Mouse (Mus musculus) skeletal muscle tissue, adult 2 months (tissue): ENCODE results near the gene Mtrex.

ENCODE experiments used
- DNase-seq: peaks from one replicate; pipeline ENCODE4 v3.0.0-alpha.2; 2012; ENCODE audit warnings: low read depth, low spot score

Gene Mtrex

GRCm38 (mm10) chr13:112870039-112870690, 57.0 kb downstream of the Mtrex start:
- DNase-seq, result no peak

- DNase-seq, result no peak
These were observed 59.8 kb downstream of the Mtrex start for GRCm38 (mm10) chr13:112867381-112867780.

GRCm38 (mm10) chr13:112866782-112867181, 60.4 kb downstream of the Mtrex start:
- no peak for DNase-seq

GRCm38 (mm10) chr13:112862978-112863677, 64.1 kb downstream of the Mtrex start:
- no peak for DNase-seq

- DNase-seq, result no peak
These were observed 64.9 kb downstream of the Mtrex start for GRCm38 (mm10) chr13:112862342-112862741.

- peak; percentile 42 for DNase-seq
These were observed 65.3 kb downstream of the Mtrex start for GRCm38 (mm10) chr13:112861825-112862306.

GRCm38 (mm10) chr13:112860911-112861310, 66.3 kb downstream of the Mtrex start:
- DNase-seq, result no peak

GRCm38 (mm10) chr13:112860370-112860769, 66.8 kb downstream of the Mtrex start:
- DNase-seq, result no peak

GRCm38 (mm10) chr13:112859574-112860134, 67.5 kb downstream of the Mtrex start:
- DNase-seq, result no peak

- no peak for DNase-seq
These were observed 69.3 kb downstream of the Mtrex start for GRCm38 (mm10) chr13:112857921-112858320.

- DNase-seq, result no peak
These were observed 72.8 kb downstream of the Mtrex start for GRCm38 (mm10) chr13:112854402-112854801.

GRCm38 (mm10) chr13:112853710-112854316, 73.4 kb downstream of the Mtrex start:
- DNase-seq, result no peak

- DNase-seq, result no peak
These were observed 81.3 kb downstream of the Mtrex start for GRCm38 (mm10) chr13:112845931-112846330.

- DNase-seq, result no peak
These were observed 86.7 kb downstream of the Mtrex start for GRCm38 (mm10) chr13:112840241-112841087.

- DNase-seq, result no peak
These were observed 88.5 kb downstream of the Mtrex start for GRCm38 (mm10) chr13:112838562-112839232.

GRCm38 (mm10) chr13:112837621-112838155, 89.5 kb downstream of the Mtrex start:
- no peak for DNase-seq

- DNase-seq, result peak; percentile 33
These were observed 90.2 kb downstream of the Mtrex start for GRCm38 (mm10) chr13:112836951-112837350.

GRCm38 (mm10) chr13:112835113-112835512, 92.1 kb downstream of the Mtrex start:
- DNase-seq, result peak; percentile 64

GRCm38 (mm10) chr13:112833895-112834263, 93.3 kb downstream of the Mtrex start:
- DNase-seq, result no peak

GRCm38 (mm10) chr13:112833253-112833894, 93.8 kb downstream of the Mtrex start:
- no peak for DNase-seq
